Mouse (Mus musculus) bone marrow macrophage, adult 2 months (primary cell): ENCODE measurements around the gene Dazap2.

Experiments used
- CTCF ChIP-seq: IDR thresholded peaks from 2 replicates; pipeline ENCODE4 v1.5.1; 2012; ENCODE audit warnings: low read depth, mild to moderate bottlenecking, low read length, moderate library complexity
- POLR2A ChIP-seq: IDR thresholded peaks from 2 replicates; pipeline ENCODE4 v1.6.1; 2012; ENCODE audit warnings: mild to moderate bottlenecking, low read depth, low read length, borderline replicate concordance

DNA sequence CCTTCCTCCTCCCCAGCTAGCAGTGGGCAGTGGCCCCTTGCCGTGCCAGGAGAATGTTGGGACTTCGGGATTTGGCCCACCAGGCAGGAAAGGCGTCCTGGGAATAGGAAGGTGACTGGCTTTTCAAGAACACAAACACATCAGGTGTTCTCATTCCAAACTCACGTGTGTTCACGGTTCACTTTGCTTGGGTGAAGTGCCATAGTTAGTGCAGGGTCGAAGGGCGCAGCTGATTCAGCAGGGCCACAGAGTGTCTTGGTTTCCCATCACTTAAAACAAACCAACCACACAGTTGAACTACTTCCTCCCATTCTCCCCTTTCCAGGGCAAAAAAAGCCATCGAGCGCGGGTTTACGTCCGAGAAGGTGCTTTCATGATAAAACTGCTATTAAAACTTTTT, 39.8 kb upstream of the Dazap2 start:
- TF ChIP-seq POLR2A (no peak), CTCF (no peak)
